Mouse (Mus musculus) CH12.LX (cell line): ENCODE results near the gene Tnrc6b. TPM values are rescaled to one million over a fixed set of nuclear protein-coding genes. Genes with fewer than 3 reads are reported as not detected.
A peak's percentile ranks its signal among the peaks of the same experiment; 100 is the strongest.

Source experiments
- DNase-seq: peaks from one replicate; pipeline ENCODE4 v3.0.0-alpha.2; 2013; ENCODE audit errors: extremely low read depth
- H3K27ac ChIP-seq: 2 replicates; pipeline ENCODE4 v1.5.1; 2012; ENCODE audit warnings: low read depth, mild to moderate bottlenecking, control low read depth, moderate library complexity; ENCODE audit not compliant: insufficient read depth
- H3K27me3 ChIP-seq: replicated peaks from 2 replicates; pipeline ENCODE3; 2012; ENCODE audit warnings: inconsistent platforms
- H3K36me3 ChIP-seq, 2 experiments: replicated peaks in 1 of 2; 2 replicates each; pipeline versions ENCODE3 to v1.6.1; 2012; ENCODE audit warnings: inconsistent platforms in 1 of 2, low read length in 1 of 2, mild to moderate bottlenecking in 1 of 2, mixed read lengths in 1 of 2, moderate library complexity in 1 of 2; ENCODE audit not compliant: control insufficient read depth in 1 of 2, insufficient read depth in 1 of 2
- H3K4me1 ChIP-seq, 2 experiments: 2 replicates each; pipeline ENCODE4 v1.6.1; 2012; ENCODE audit warnings: inconsistent platforms in 1 of 2, moderate library complexity in 1 of 2; ENCODE audit not compliant: insufficient read depth in 2 of 2, control insufficient read depth in 1 of 2
- H3K4me2 ChIP-seq: 2 replicates; pipeline ENCODE4 v1.6.1; 2012; ENCODE audit warnings: low read depth, mild to moderate bottlenecking, control low read depth; ENCODE audit not compliant: poor library complexity, insufficient read depth, severe bottlenecking
- H3K4me3 ChIP-seq, 3 experiments: fragments of 150-350 bp in 1 of 3; sonication (generic) in 1 of 3; replicated peaks in 1 of 3; 2 replicates each; pipeline versions ENCODE3 to v1.5.1; 2011 to 2012; ENCODE audit warnings: low read depth in 2 of 3, low read length in 2 of 3, mild to moderate bottlenecking in 2 of 3, moderate library complexity in 2 of 3, control low read depth in 1 of 3, improper control_type of control experiment in 1 of 3, inconsistent platforms in 1 of 3, mixed read lengths in 1 of 3; ENCODE audit not compliant: poor library complexity in 1 of 3
- H3K79me2 ChIP-seq: replicated peaks from 2 replicates; pipeline ENCODE4 v1.6.1; 2012; ENCODE audit warnings: mild to moderate bottlenecking, moderate library complexity; ENCODE audit not compliant: control insufficient read depth, poor library complexity, insufficient read depth, severe bottlenecking; ENCODE audit errors: extremely low read depth
- H3K9ac ChIP-seq: 2 replicates; pipeline ENCODE4 v1.6.1; 2012; ENCODE audit warnings: low read depth, mild to moderate bottlenecking, control low read depth, moderate library complexity; ENCODE audit not compliant: insufficient read depth
- H3K9me3 ChIP-seq: replicated peaks from 2 replicates; pipeline ENCODE3; 2012; ENCODE audit warnings: low read length, inconsistent platforms, mixed read lengths
- BHLHE40 ChIP-seq: IDR thresholded peaks from 2 replicates; pipeline ENCODE4 v1.6.1; 2011; ENCODE audit warnings: mild to moderate bottlenecking, low read depth, low read length, improper control_type of control experiment
- CHD1 ChIP-seq: IDR thresholded peaks from 2 replicates; pipeline ENCODE4 v1.6.1; 2012; ENCODE audit warnings: low read depth, low read length, improper control_type of control experiment, inconsistent platforms
- CHD2 ChIP-seq: IDR thresholded peaks from 2 replicates; pipeline ENCODE4 v1.6.1; 2011; ENCODE audit warnings: low read length, improper control_type of control experiment
- CTCF ChIP-seq, 2 experiments: IDR thresholded peaks in 1 of 2; conservative IDR thresholded peaks in 1 of 2; 2 replicates each; pipeline ENCODE4 v1.5.1; 2011 to 2012; ENCODE audit warnings: low read depth in 2 of 2, low read length in 2 of 2, improper control_type of control experiment in 1 of 2, inconsistent platforms in 1 of 2, mild to moderate bottlenecking in 1 of 2, moderate library complexity in 1 of 2
- ELF1 ChIP-seq: IDR thresholded peaks from 2 replicates; pipeline ENCODE4 v1.6.1; 2014; ENCODE audit warnings: low read depth, mild to moderate bottlenecking, inconsistent platforms, low read length, improper control_type of control experiment
- EP300 ChIP-seq: IDR thresholded peaks from 2 replicates; pipeline ENCODE4 v1.6.1; 2011; ENCODE audit warnings: low read length, improper control_type of control experiment
- ETS1 ChIP-seq: conservative IDR thresholded peaks from 2 replicates; pipeline ENCODE4 v1.6.1; 2012; ENCODE audit warnings: low read depth, mild to moderate bottlenecking, inconsistent platforms, low read length, improper control_type of control experiment, moderate library complexity
- HCFC1 ChIP-seq: IDR thresholded peaks from 2 replicates; pipeline ENCODE4 v1.6.1; 2012; ENCODE audit warnings: low read depth, mild to moderate bottlenecking, inconsistent platforms, low read length, improper control_type of control experiment
- IRF4 ChIP-seq: IDR thresholded peaks from 2 replicates; pipeline ENCODE4 v1.6.1; 2014; ENCODE audit warnings: low read depth, mild to moderate bottlenecking, inconsistent platforms, low read length, improper control_type of control experiment
- JUN ChIP-seq: IDR thresholded peaks from 2 replicates; pipeline ENCODE4 v1.6.1; 2011; ENCODE audit warnings: low read depth, mild to moderate bottlenecking, low read length, improper control_type of control experiment, moderate library complexity; ENCODE audit not compliant: insufficient read depth
- MAX ChIP-seq: IDR thresholded peaks from 2 replicates; pipeline ENCODE4 v1.6.1; 2011; ENCODE audit warnings: low read length, improper control_type of control experiment
- MEF2A ChIP-seq: IDR thresholded peaks from 2 replicates; pipeline ENCODE4 v1.6.1; 2014; ENCODE audit warnings: low read depth, mild to moderate bottlenecking, inconsistent platforms, low read length, improper control_type of control experiment, borderline replicate concordance
- MYC ChIP-seq: IDR thresholded peaks from 2 replicates; pipeline ENCODE4 v1.6.1; 2011; ENCODE audit warnings: low read depth, mild to moderate bottlenecking, improper control_type of control experiment, low read length
- NELFE ChIP-seq: IDR thresholded peaks from 2 replicates; pipeline ENCODE4 v1.6.1; 2011; ENCODE audit warnings: low read depth, low read length, improper control_type of control experiment
- POLR2A ChIP-seq: IDR thresholded peaks from 2 replicates; pipeline ENCODE4 v1.6.1; 2011; ENCODE audit warnings: low read depth, mild to moderate bottlenecking, improper control_type of control experiment, low read length
- RCOR1 ChIP-seq: conservative IDR thresholded peaks from 2 replicates; pipeline ENCODE4 v1.6.1; 2012; ENCODE audit warnings: low read depth, mild to moderate bottlenecking, inconsistent platforms, low read length, improper control_type of control experiment
- TBP ChIP-seq: conservative IDR thresholded peaks from 2 replicates; pipeline ENCODE4 v1.6.1; 2011; ENCODE audit warnings: low read depth, low read length, improper control_type of control experiment
- TCF12 ChIP-seq: IDR thresholded peaks from 2 replicates; pipeline ENCODE4 v1.6.1; 2014; ENCODE audit warnings: low read depth, mild to moderate bottlenecking, inconsistent platforms, low read length, improper control_type of control experiment
- UBTF ChIP-seq: IDR thresholded peaks from 2 replicates; pipeline ENCODE4 v1.6.1; 2012; ENCODE audit warnings: low read depth, mild to moderate bottlenecking, inconsistent platforms, low read length, improper control_type of control experiment, moderate library complexity
- USF1 ChIP-seq: IDR thresholded peaks from 2 replicates; pipeline ENCODE4 v1.6.1; 2014; ENCODE audit warnings: low read depth, mild to moderate bottlenecking, inconsistent platforms, low read length, improper control_type of control experiment
- ZC3H11A ChIP-seq: IDR thresholded peaks from 2 replicates; pipeline ENCODE4 v1.6.1; 2012; ENCODE audit warnings: low read depth, mild to moderate bottlenecking, inconsistent platforms, low read length, improper control_type of control experiment
- ZKSCAN1 ChIP-seq: IDR thresholded peaks from 2 replicates; pipeline ENCODE4 v1.6.1; 2012; ENCODE audit warnings: low read depth, inconsistent platforms, low read length, improper control_type of control experiment, borderline replicate concordance
- ZMIZ1 ChIP-seq: IDR thresholded peaks from 2 replicates; pipeline ENCODE4 v1.6.1; 2012; ENCODE audit warnings: low read depth, mild to moderate bottlenecking, inconsistent platforms, low read length, improper control_type of control experiment
- ZNF384 ChIP-seq: IDR thresholded peaks from 2 replicates; pipeline ENCODE4 v1.6.1; 2012; ENCODE audit warnings: low read depth, low read length, improper control_type of control experiment, inconsistent platforms
- dilution Hi-C: fragments of 300-500 bp; cut with MboI; formaldehyde crosslinking; loops from 2 replicates; pipeline ENCODE4 v1.14.3; 2020; ENCODE audit warnings: low sequenced_read_pairs; ENCODE audit not compliant: extremely low pct_unique_long_range_greater_than_20kb, extremely low pct_ligation_motif_present
- in situ Hi-C: fragments of 300-500 bp; cut with MboI; formaldehyde crosslinking; loops from 3 replicates; pipeline ENCODE4 v1.14.3; 2019; ENCODE audit warnings: low sequenced_read_pairs, low pct_ligation_motif_present, low pct_unique_long_range_greater_than_20kb, mixed read lengths
- polyA plus RNA-seq: library from polyadenylated mRNA; unstranded; fragments of >175 nt; gene quantifications from 2 replicates; pipeline ENCODE4 v1.2.1, GENCODE M21; 2012; ENCODE audit warnings: low read depth; ENCODE audit not compliant: insufficient read length
- total RNA-seq, 2 experiments: library from RNA; depleted of rRNA; stranded (reverse); fragments of 300-350 nt in 1 of 2; fragments of >200 nt in 1 of 2; gene quantifications; 2 replicates each; pipeline ENCODE4 v1.2.3; 2012 to 2014

The Tnrc6b gene
- total and polyA plus RNA-seq, 3 experiments, result 6.0 to 17.1 (median 16.1) TPM

DNA sequence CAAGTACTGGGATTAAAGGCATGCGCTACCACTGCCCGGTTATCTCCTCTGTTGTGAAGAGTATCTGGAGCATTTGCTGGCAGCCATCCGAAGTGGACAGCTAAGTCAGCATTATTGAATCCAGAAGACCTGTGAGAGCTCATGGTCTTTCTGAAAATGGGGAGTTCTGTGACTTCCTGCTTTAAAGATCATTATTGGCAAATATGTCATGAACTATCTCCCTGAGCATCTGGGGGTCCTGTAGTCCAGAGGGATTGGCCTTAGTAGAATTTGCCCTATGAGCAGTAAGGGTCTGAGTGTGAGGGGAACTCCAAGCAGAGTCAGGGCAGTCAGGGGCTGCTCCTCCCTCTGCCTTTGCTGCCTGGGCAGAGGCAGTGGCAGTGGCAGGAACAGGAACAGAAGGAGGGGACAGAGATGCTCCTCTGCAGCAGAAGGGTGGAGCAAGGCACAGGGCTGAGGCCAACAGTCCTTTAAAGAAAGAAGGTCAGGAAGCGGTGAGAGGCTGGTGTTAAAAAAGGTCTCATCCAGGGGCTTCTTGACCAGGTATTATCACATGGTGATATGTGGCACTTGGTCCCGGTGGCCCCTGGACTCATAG is 69.1 kb downstream of the Tnrc6b start (continued):
- TF ChIP-seq RCOR1 (no peak), ELF1 (peak; percentile 50; the same call in 1 of the 2 replicates), CHD1 (peak; percentile 54; the same call in 1 of the 2 replicates), USF1 (no peak), CTCF (conservative IDR thresholded peaks at IDR 0.05 in 1 of 2, IDR thresholded peaks at IDR 0.05 in 1 of 2; ENCODE audit: low read depth in 2 of 2, low read length in 2 of 2) (no peak), HCFC1 (no peak; the same call in 1 of the 2 replicates), TBP (peak; percentile 87), CHD2 (no peak)

DNA sequence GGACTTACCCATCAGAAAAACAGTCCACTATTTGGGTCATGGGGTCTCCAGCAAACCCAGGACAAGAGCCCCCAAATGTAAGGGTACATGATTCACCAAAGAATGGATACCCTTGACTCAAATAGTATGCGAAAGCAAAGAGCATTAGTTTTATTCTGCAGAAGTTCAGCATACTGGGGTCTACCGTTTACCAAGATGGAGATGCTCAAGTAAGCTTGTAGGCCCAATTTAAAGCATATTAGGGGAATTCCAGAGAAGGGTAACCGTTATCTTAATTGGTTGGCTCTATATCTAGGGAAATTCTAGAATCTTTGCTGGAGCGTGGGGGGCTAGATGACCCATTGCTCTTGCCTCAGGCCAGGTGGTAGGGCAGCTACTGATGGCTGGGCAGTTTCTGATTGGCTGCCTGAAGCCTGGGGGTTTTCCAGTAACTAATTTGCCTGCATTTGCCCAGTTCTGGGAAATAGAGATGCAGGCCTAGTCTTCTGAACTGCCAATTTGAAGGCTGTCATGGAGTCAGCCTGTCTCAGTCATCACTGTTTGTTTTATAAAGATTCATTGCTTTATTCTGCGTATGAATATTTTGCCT is 70.2 kb downstream of the Tnrc6b start:
- TF ChIP-seq CHD1, result 0 out of 2 replicates have a peak, but pooled peaks have one; percentile 9
- TF ChIP-seq ZMIZ1, result peak; percentile 98
- TF ChIP-seq HCFC1, result peak; percentile 40
- TF ChIP-seq JUN, result peak; percentile 19; the same call in 1 of the 2 replicates
- no peak for TF ChIP-seq USF1
- TF ChIP-seq RCOR1, result 0 out of 2 replicates have a peak, but pooled peaks have one; percentile 19
- TF ChIP-seq TBP, result peak; percentile 97
- TF ChIP-seq CHD2, result peak; percentile 57
- no peak for TF ChIP-seq CTCF (conservative IDR thresholded peaks at IDR 0.05 in 1 of 2, IDR thresholded peaks at IDR 0.05 in 1 of 2; ENCODE audit: low read depth in 2 of 2, low read length in 2 of 2)
- no peak for TF ChIP-seq ZNF384
- TF ChIP-seq NELFE, result peak; percentile 93
- TF ChIP-seq UBTF, result no peak
- peak; percentile 72 for TF ChIP-seq IRF4
- peak; percentile 85 for TF ChIP-seq POLR2A
- TF ChIP-seq MEF2A, result peak; percentile 72
- peak; percentile 60 for TF ChIP-seq EP300
- peak; percentile 74; the same call in 1 of the 2 replicates for TF ChIP-seq ETS1
- TF ChIP-seq MAX, result peak; percentile 80
- peak; percentile 89 for TF ChIP-seq TCF12
- TF ChIP-seq MYC, result peak; percentile 92
- TF ChIP-seq BHLHE40, result peak; percentile 44
- TF ChIP-seq ZKSCAN1, result no peak
- TF ChIP-seq ZC3H11A, result no peak
- in situ Hi-C loops, result loop anchor here (25.0 kb wide), 1 partner anchor 144 kb away; no protein-coding TSS in a partner anchor

More for the DNA sequence above, 70.2 kb downstream of the Tnrc6b start:
- Histone ChIP-seq H3K4me3 (peak overlapping the region; percentile 43 to 69 (median 64)), H3K27me3 (no peaks in the 10 kb centered on the region), H3K79me2 (peaks cover 39% of the 10 kb centered on the region), H3K9ac (peak overlapping the region; percentile 98), H3K9me3 (peaks cover 1% of the 10 kb centered on the region), H3K4me1 (peaks cover 13 to 74% of the 10 kb centered on the region in 2 experiments), H3K36me3 (peaks cover 6 to 33% of the 10 kb centered on the region in 2 experiments), H3K27ac (peak overlapping the region; percentile 94), H3K4me2 (peak overlapping the region; percentile 88)
- dilution Hi-C loops, result no loop called here
- peak; percentile 94 for DNase-seq
